Mouse (Mus musculus) CH12.LX (cell line): ENCODE results near the gene Chrnd. TPM values are rescaled to one million over a fixed set of nuclear protein-coding genes. Genes with fewer than 3 reads are reported as not detected.

Source experiments
- DNase-seq: peaks from one replicate; pipeline ENCODE4 v3.0.0-alpha.2; 2013; ENCODE audit errors: extremely low read depth
- H3K27ac ChIP-seq: 2 replicates; pipeline ENCODE4 v1.5.1; 2012; ENCODE audit warnings: low read depth, mild to moderate bottlenecking, control low read depth, moderate library complexity; ENCODE audit not compliant: insufficient read depth
- H3K27me3 ChIP-seq: replicated peaks from 2 replicates; pipeline ENCODE3; 2012; ENCODE audit warnings: inconsistent platforms
- H3K36me3 ChIP-seq, 2 experiments: replicated peaks in 1 of 2; 2 replicates each; pipeline versions ENCODE3 to v1.6.1; 2012; ENCODE audit warnings: inconsistent platforms in 1 of 2, low read length in 1 of 2, mild to moderate bottlenecking in 1 of 2, mixed read lengths in 1 of 2, moderate library complexity in 1 of 2; ENCODE audit not compliant: control insufficient read depth in 1 of 2, insufficient read depth in 1 of 2
- H3K4me1 ChIP-seq, 2 experiments: 2 replicates each; pipeline ENCODE4 v1.6.1; 2012; ENCODE audit warnings: inconsistent platforms in 1 of 2, moderate library complexity in 1 of 2; ENCODE audit not compliant: insufficient read depth in 2 of 2, control insufficient read depth in 1 of 2
- H3K4me2 ChIP-seq: 2 replicates; pipeline ENCODE4 v1.6.1; 2012; ENCODE audit warnings: low read depth, mild to moderate bottlenecking, control low read depth; ENCODE audit not compliant: poor library complexity, insufficient read depth, severe bottlenecking
- H3K4me3 ChIP-seq, 3 experiments: fragments of 150-350 bp in 1 of 3; sonication (generic) in 1 of 3; replicated peaks in 1 of 3; 2 replicates each; pipeline versions ENCODE3 to v1.5.1; 2011 to 2012; ENCODE audit warnings: low read depth in 2 of 3, low read length in 2 of 3, mild to moderate bottlenecking in 2 of 3, moderate library complexity in 2 of 3, control low read depth in 1 of 3, improper control_type of control experiment in 1 of 3, inconsistent platforms in 1 of 3, mixed read lengths in 1 of 3; ENCODE audit not compliant: poor library complexity in 1 of 3
- H3K79me2 ChIP-seq: replicated peaks from 2 replicates; pipeline ENCODE4 v1.6.1; 2012; ENCODE audit warnings: mild to moderate bottlenecking, moderate library complexity; ENCODE audit not compliant: control insufficient read depth, poor library complexity, insufficient read depth, severe bottlenecking; ENCODE audit errors: extremely low read depth
- H3K9ac ChIP-seq: 2 replicates; pipeline ENCODE4 v1.6.1; 2012; ENCODE audit warnings: low read depth, mild to moderate bottlenecking, control low read depth, moderate library complexity; ENCODE audit not compliant: insufficient read depth
- H3K9me3 ChIP-seq: replicated peaks from 2 replicates; pipeline ENCODE3; 2012; ENCODE audit warnings: low read length, inconsistent platforms, mixed read lengths
- BHLHE40 ChIP-seq: IDR thresholded peaks from 2 replicates; pipeline ENCODE4 v1.6.1; 2011; ENCODE audit warnings: mild to moderate bottlenecking, low read depth, low read length, improper control_type of control experiment
- CHD1 ChIP-seq: IDR thresholded peaks from 2 replicates; pipeline ENCODE4 v1.6.1; 2012; ENCODE audit warnings: low read depth, low read length, improper control_type of control experiment, inconsistent platforms
- CHD2 ChIP-seq: IDR thresholded peaks from 2 replicates; pipeline ENCODE4 v1.6.1; 2011; ENCODE audit warnings: low read length, improper control_type of control experiment
- CTCF ChIP-seq, 2 experiments: IDR thresholded peaks in 1 of 2; conservative IDR thresholded peaks in 1 of 2; 2 replicates each; pipeline ENCODE4 v1.5.1; 2011 to 2012; ENCODE audit warnings: low read depth in 2 of 2, low read length in 2 of 2, improper control_type of control experiment in 1 of 2, inconsistent platforms in 1 of 2, mild to moderate bottlenecking in 1 of 2, moderate library complexity in 1 of 2
- GABPA ChIP-seq: IDR thresholded peaks from 2 replicates; pipeline ENCODE4 v1.6.1; 2012; ENCODE audit warnings: low read depth, low read length, improper control_type of control experiment, inconsistent platforms; ENCODE audit not compliant: insufficient replicate concordance
- IRF4 ChIP-seq: IDR thresholded peaks from 2 replicates; pipeline ENCODE4 v1.6.1; 2014; ENCODE audit warnings: low read depth, mild to moderate bottlenecking, inconsistent platforms, low read length, improper control_type of control experiment
- JUN ChIP-seq: IDR thresholded peaks from 2 replicates; pipeline ENCODE4 v1.6.1; 2011; ENCODE audit warnings: low read depth, mild to moderate bottlenecking, low read length, improper control_type of control experiment, moderate library complexity; ENCODE audit not compliant: insufficient read depth
- JUND ChIP-seq: conservative IDR thresholded peaks from 2 replicates; pipeline ENCODE4 v1.6.1; 2011; ENCODE audit warnings: low read depth, low read length, improper control_type of control experiment
- KAT2A ChIP-seq: IDR thresholded peaks from 2 replicates; pipeline ENCODE4 v1.6.1; 2012; ENCODE audit warnings: low read length, improper control_type of control experiment, inconsistent platforms; ENCODE audit not compliant: insufficient replicate concordance
- MAX ChIP-seq: IDR thresholded peaks from 2 replicates; pipeline ENCODE4 v1.6.1; 2011; ENCODE audit warnings: low read length, improper control_type of control experiment
- MAZ ChIP-seq: IDR thresholded peaks from 2 replicates; pipeline ENCODE4 v1.6.1; 2012; ENCODE audit warnings: low read depth, mild to moderate bottlenecking, inconsistent platforms, low read length, improper control_type of control experiment, moderate library complexity
- MXI1 ChIP-seq: IDR thresholded peaks from 2 replicates; pipeline ENCODE4 v1.6.1; 2011; ENCODE audit warnings: mild to moderate bottlenecking, low read depth, low read length, improper control_type of control experiment
- MYC ChIP-seq: IDR thresholded peaks from 2 replicates; pipeline ENCODE4 v1.6.1; 2011; ENCODE audit warnings: low read depth, mild to moderate bottlenecking, improper control_type of control experiment, low read length
- NRF1 ChIP-seq: IDR thresholded peaks from 2 replicates; pipeline ENCODE4 v1.6.1; 2014; ENCODE audit warnings: low read depth, mild to moderate bottlenecking, inconsistent platforms, low read length, improper control_type of control experiment, moderate library complexity
- PAX5 ChIP-seq: IDR thresholded peaks from 2 replicates; pipeline ENCODE4 v1.6.1; 2012; ENCODE audit warnings: low read length, inconsistent platforms, mixed read lengths
- POLR2A ChIP-seq: IDR thresholded peaks from 2 replicates; pipeline ENCODE4 v1.6.1; 2011; ENCODE audit warnings: low read depth, mild to moderate bottlenecking, improper control_type of control experiment, low read length
- POLR2AphosphoS2 ChIP-seq: IDR thresholded peaks from 2 replicates; pipeline ENCODE4 v1.6.1; 2011; ENCODE audit warnings: low read depth, low read length, improper control_type of control experiment
- RAD21 ChIP-seq: IDR thresholded peaks from 2 replicates; pipeline ENCODE4 v1.6.1; 2011; ENCODE audit warnings: low read depth, mild to moderate bottlenecking, low read length, improper control_type of control experiment, moderate library complexity
- SMC3 ChIP-seq: IDR thresholded peaks from 2 replicates; pipeline ENCODE4 v1.6.1; 2011; ENCODE audit warnings: low read depth, low read length, improper control_type of control experiment
- TCF12 ChIP-seq: IDR thresholded peaks from 2 replicates; pipeline ENCODE4 v1.6.1; 2014; ENCODE audit warnings: low read depth, mild to moderate bottlenecking, inconsistent platforms, low read length, improper control_type of control experiment
- UBTF ChIP-seq: IDR thresholded peaks from 2 replicates; pipeline ENCODE4 v1.6.1; 2012; ENCODE audit warnings: low read depth, mild to moderate bottlenecking, inconsistent platforms, low read length, improper control_type of control experiment, moderate library complexity
- USF1 ChIP-seq: IDR thresholded peaks from 2 replicates; pipeline ENCODE4 v1.6.1; 2014; ENCODE audit warnings: low read depth, mild to moderate bottlenecking, inconsistent platforms, low read length, improper control_type of control experiment
- USF2 ChIP-seq: conservative IDR thresholded peaks from 2 replicates; pipeline ENCODE4 v1.6.1; 2011; ENCODE audit warnings: low read depth, low read length, improper control_type of control experiment
- ZC3H11A ChIP-seq: IDR thresholded peaks from 2 replicates; pipeline ENCODE4 v1.6.1; 2012; ENCODE audit warnings: low read depth, mild to moderate bottlenecking, inconsistent platforms, low read length, improper control_type of control experiment
- ZKSCAN1 ChIP-seq: IDR thresholded peaks from 2 replicates; pipeline ENCODE4 v1.6.1; 2012; ENCODE audit warnings: low read depth, inconsistent platforms, low read length, improper control_type of control experiment, borderline replicate concordance
- ZMIZ1 ChIP-seq: IDR thresholded peaks from 2 replicates; pipeline ENCODE4 v1.6.1; 2012; ENCODE audit warnings: low read depth, mild to moderate bottlenecking, inconsistent platforms, low read length, improper control_type of control experiment
- ZNF384 ChIP-seq: IDR thresholded peaks from 2 replicates; pipeline ENCODE4 v1.6.1; 2012; ENCODE audit warnings: low read depth, low read length, improper control_type of control experiment, inconsistent platforms
- dilution Hi-C: fragments of 300-500 bp; cut with MboI; formaldehyde crosslinking; loops from 2 replicates; pipeline ENCODE4 v1.14.3; 2020; ENCODE audit warnings: low sequenced_read_pairs; ENCODE audit not compliant: extremely low pct_unique_long_range_greater_than_20kb, extremely low pct_ligation_motif_present
- in situ Hi-C: fragments of 300-500 bp; cut with MboI; formaldehyde crosslinking; loops from 3 replicates; pipeline ENCODE4 v1.14.3; 2019; ENCODE audit warnings: low sequenced_read_pairs, low pct_ligation_motif_present, low pct_unique_long_range_greater_than_20kb, mixed read lengths
- polyA plus RNA-seq: library from polyadenylated mRNA; unstranded; fragments of >175 nt; gene quantifications from 2 replicates; pipeline ENCODE4 v1.2.1, GENCODE M21; 2012; ENCODE audit warnings: low read depth; ENCODE audit not compliant: insufficient read length
- total RNA-seq, 2 experiments: library from RNA; depleted of rRNA; stranded (reverse); fragments of 300-350 nt in 1 of 2; fragments of >200 nt in 1 of 2; gene quantifications; 2 replicates each; pipeline ENCODE4 v1.2.3; 2012 to 2014

Gene Chrnd
- total and polyA plus RNA-seq, 3 experiments, result 0.13 TPM; not detected in 2

- Histone ChIP-seq H3K4me3 (no peak overlapping the region), H3K79me2 (no peaks in the 10 kb centered on the region), H3K36me3 (no peaks in the 10 kb centered on the region), H3K27ac (no peak overlapping the region), H3K4me2 (no peak overlapping the region), H3K9me3 (no peaks in the 10 kb centered on the region), H3K4me1 (peaks cover 0 to 2% of the 10 kb centered on the region in 2 experiments; a peak in 1 of 4 replicates), H3K27me3 (peaks cover 82% of the 10 kb centered on the region), H3K9ac (no peak overlapping the region)
- dilution Hi-C loops (no loop called here), in situ Hi-C loops (no loop called here)
- DNase-seq, result no peak
- TF ChIP-seq MXI1 (no peak), IRF4 (no peak), SMC3 (no peak), UBTF (no peak), POLR2A (no peak), CHD2 (no peak), KAT2A (no peak), RAD21 (no peak), NRF1 (no peak), JUN (no peak), PAX5 (no peak), CHD1 (no peak), ZNF384 (no peak), MAZ (no peak), GABPA (no peak), MAX (no peak), CTCF (conservative IDR thresholded peaks at IDR 0.05 in 1 of 2, IDR thresholded peaks at IDR 0.05 in 1 of 2; ENCODE audit: low read depth in 2 of 2, low read length in 2 of 2) (no peak), JUND (no peak), POLR2AphosphoS2 (no peak), MYC (no peak)
Observed at GRCm38 (mm10) chr1:87170458-87170857, 19.9 kb upstream of the Chrnd start.

- DNase-seq, result no peak
- H3K27ac ChIP-seq, result no peak overlapping the region
- no peaks in the 10 kb centered on the region for H3K9me3 ChIP-seq
- H3K36me3 ChIP-seq, result no peaks in the 10 kb centered on the region
- no peaks in the 10 kb centered on the region for H3K79me2 ChIP-seq
- in situ Hi-C loops (no loop called here), dilution Hi-C loops (no loop called here)
- H3K9ac ChIP-seq, result no peak overlapping the region
- no peak for TF ChIP-seq JUND
- TF ChIP-seq MXI1, result no peak
- no peak for TF ChIP-seq BHLHE40
- TF ChIP-seq PAX5, result no peak
- TF ChIP-seq ZC3H11A, result no peak
- TF ChIP-seq ZMIZ1, result no peak
- TF ChIP-seq GABPA, result no peak
- no peak for TF ChIP-seq MAZ
- TF ChIP-seq TCF12, result no peak
- TF ChIP-seq USF1, result no peak
- no peak for TF ChIP-seq MYC
- no peak for TF ChIP-seq IRF4
- TF ChIP-seq NRF1, result no peak
- TF ChIP-seq JUN, result no peak
- TF ChIP-seq ZNF384, result no peak
- TF ChIP-seq CTCF (conservative IDR thresholded peaks at IDR 0.05 in 1 of 2, IDR thresholded peaks at IDR 0.05 in 1 of 2; ENCODE audit: low read depth in 2 of 2, low read length in 2 of 2), result no peak
- no peak for TF ChIP-seq USF2
- TF ChIP-seq ZKSCAN1, result no peak
- peaks cover 0 to 2% of the 10 kb centered on the region in 2 experiments; a peak in 1 of 4 replicates for H3K4me1 ChIP-seq
- H3K4me2 ChIP-seq, result no peak overlapping the region
- H3K4me3 ChIP-seq, result no peak overlapping the region
- peaks cover 78% of the 10 kb centered on the region for H3K27me3 ChIP-seq
Observed at GRCm38 (mm10) chr1:87171312-87171711, 19.1 kb upstream of the Chrnd start.
